Mouse (Mus musculus): ENCODE measurements around the gene Pomp. TPM values are rescaled to one million over a fixed set of nuclear protein-coding genes. Genes with fewer than 3 reads are reported as not detected.

Pomp gene
- polyA plus RNA-seq, 1 experiment from 2014 or later = 465 TPM

DNA sequence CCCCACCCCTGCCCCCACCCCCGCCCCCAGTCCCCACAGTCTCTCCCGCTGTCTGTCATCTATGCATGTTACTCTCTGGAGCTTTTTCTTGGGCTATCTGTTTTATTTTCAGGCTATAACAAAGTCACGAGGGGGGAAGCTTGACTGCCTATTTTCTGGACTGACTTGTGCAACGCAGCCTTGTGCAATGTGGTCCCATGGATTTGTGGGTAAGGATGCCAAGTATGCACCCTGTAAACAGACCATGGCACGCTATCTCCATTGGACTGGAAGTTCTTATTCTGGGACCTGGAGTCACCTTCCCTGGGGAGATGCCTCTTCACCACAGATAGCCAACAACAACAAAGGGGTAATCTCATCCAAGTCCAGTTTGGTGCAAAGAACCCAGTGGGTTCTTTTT lies 51.5 kb downstream of the Pomp start:
- Histone ChIP-seq H3K9me3 (no peaks in the 10 kb centered on the region), H3K9ac (no peak overlapping the region), H3K4me2 (replicated peaks) (no peak overlapping the region), H3K27ac (no peak overlapping the region), H3K36me3 (no peaks in the 10 kb centered on the region), H3K4me3 (no peak overlapping the region), H3K4me1 (peaks cover 10% of the 10 kb centered on the region), H3K27me3 (no peaks in the 10 kb centered on the region)
- ATAC-seq (ENCODE audit: low FRiP score, low read depth) = no peak
- 72% methylated on average over 5 of the region's 5 CpGs for WGBS

DNA sequence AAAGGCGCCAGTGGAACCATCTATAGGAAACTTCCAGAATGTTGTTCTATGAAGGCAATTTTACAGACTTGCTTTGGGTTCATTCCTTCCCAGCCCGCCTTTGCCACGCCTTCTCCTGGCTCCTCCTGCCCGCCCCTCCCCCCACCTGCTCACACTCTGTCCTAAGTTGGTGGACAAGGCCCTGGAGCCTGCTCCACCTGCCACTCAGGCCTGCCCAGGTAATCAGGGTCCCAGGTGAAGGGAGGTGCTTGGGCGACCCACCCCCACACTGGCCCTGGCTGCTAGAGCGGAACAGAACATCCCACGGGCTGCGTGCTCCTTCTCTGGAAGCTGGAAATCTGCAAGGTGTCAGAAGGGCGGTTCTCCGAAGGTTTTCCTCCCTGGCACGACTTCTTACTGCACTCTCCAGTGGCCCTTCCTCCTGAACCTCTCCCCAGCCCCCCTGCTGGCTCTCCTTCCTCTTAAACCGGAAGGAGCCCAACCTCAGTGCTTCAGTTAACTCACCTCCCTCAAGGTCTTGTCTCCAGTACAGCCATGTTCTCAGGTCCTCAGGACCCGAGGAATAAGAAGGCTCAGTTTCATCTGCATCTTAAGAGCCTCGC lies 53.1 kb downstream of the Pomp start:
- peak overlapping the region; percentile 34 for H3K4me2 ChIP-seq (replicated peaks)

DNA sequence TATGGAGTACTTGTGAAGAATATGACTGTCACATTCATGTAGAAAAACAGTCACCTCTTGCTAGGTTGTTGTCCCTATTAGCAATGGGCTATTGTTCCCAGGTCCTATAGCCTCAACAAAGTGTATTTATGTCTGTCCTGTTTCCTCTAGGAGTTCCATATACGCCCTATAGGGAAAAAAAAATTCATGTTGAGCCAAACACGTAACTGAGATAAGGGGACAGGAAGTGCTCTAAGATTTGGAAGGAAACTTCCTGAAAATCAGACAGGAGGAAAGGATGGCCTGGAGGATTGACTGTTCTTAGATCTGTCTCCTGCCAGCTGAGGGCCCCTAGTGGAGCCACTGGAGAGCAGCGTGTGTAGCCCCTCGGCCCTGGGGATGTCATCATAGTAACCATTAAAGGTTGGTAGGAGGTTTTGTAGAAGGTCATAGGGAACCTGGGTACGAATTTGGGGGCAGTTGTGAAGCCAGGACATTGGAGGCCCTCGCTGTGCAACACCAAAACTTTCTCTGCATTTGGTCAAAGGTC lies 54.8 kb downstream of the Pomp start:
- H3K27me3 ChIP-seq = no peaks in the 10 kb centered on the region
- WGBS = 52% methylated on average over 6 of the region's 6 CpGs

More for the DNA sequence above, 53.1 kb downstream of the Pomp start:
- Histone ChIP-seq H3K36me3 (no peaks in the 10 kb centered on the region), H3K9me3 (no peaks in the 10 kb centered on the region), H3K27ac (no peak overlapping the region), H3K4me3 (no peak overlapping the region), H3K4me1 (peaks cover 10% of the 10 kb centered on the region), H3K9ac (no peak overlapping the region; the same call in 1 of the 2 replicates), H3K27me3 (no peaks in the 10 kb centered on the region)
- WGBS = 28% methylated on average over 14 of the region's 14 CpGs
- ATAC-seq (ENCODE audit: low FRiP score, low read depth) = no peak

DNA sequence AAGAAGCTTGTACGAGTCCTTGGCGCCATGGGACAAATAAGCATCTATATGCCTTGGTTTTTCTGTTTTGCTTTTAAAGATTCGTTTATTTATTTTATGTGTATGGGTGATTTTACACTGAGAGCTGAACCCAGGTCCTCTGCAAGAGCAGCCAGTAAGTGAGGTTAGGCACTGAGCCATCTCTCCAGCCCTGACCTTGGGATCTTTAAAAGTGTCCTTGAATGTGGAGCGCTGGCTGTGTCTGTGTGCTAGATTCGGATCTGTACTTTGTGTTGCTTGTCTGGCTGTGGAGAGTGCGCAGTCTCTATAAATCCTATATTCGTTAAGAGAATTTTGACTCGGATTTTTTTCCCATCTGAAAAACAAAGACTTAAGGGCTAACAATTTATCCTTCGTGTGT lies 55.9 kb downstream of the Pomp start:
- Histone ChIP-seq H3K4me2 (replicated peaks) (no peak overlapping the region), H3K9me3 (no peaks in the 10 kb centered on the region), H3K27ac (no peak overlapping the region), H3K9ac (no peak overlapping the region), H3K27me3 (no peaks in the 10 kb centered on the region), H3K4me1 (peaks cover 10% of the 10 kb centered on the region), H3K36me3 (no peaks in the 10 kb centered on the region), H3K4me3 (no peak overlapping the region)
- no peak for ATAC-seq (ENCODE audit: low FRiP score, low read depth)
- 82% methylated on average over 9 of the region's 9 CpGs for WGBS

More for the DNA sequence above, 54.8 kb downstream of the Pomp start:
- Histone ChIP-seq H3K27ac (no peak overlapping the region), H3K9me3 (no peaks in the 10 kb centered on the region), H3K36me3 (no peaks in the 10 kb centered on the region), H3K4me3 (no peak overlapping the region), H3K9ac (no peak overlapping the region), H3K4me2 (replicated peaks) (no peak overlapping the region), H3K4me1 (peaks cover 10% of the 10 kb centered on the region)
- no peak for ATAC-seq (ENCODE audit: low FRiP score, low read depth)

DNA sequence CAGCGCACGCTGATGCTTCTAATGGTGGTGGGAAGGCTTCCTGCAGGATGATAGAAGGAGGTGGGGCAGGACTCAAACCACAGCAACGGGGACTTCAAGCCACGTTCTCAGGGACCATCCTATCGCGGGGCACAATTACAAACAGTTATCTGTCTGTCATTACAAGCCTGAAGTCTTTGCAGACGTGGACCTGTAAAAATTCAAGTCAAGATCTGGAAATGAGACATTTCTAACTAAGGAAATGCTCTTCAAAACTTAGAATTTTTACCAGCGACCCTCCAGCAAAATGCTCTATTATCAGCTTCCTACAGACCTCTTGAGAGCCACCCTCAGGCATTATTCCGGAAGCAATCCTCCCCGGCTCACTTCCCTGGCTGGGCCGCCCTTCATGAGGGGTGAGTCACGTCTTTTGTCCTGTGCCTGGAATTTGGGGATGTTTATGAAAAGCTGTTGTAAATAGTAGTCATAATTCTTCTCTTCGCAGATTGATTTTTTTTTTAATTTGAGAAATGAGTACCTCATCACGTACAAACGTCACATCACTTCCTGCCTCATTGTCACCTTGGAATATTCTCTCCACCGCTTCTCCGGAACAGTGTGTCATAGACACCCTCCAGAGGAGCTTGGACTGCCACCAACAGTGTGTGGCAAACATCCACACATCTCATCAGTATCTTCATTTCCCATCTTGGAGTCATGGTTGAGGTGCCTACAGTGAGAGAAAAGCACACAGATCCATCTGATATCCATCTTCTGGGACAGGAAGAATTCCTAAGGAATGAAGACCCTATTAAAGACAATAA lies 58.0 kb downstream of the Pomp start:
- H3K9me3 ChIP-seq = no peaks in the 10 kb centered on the region
- 77% methylated on average over 17 of the region's 17 CpGs for WGBS
- H3K27ac ChIP-seq = no peak overlapping the region; the same call in 1 of the 2 replicates
- no peak for ATAC-seq (ENCODE audit: low FRiP score, low read depth)
- no peak overlapping the region for H3K4me3 ChIP-seq
- H3K9ac ChIP-seq = no peak overlapping the region
- H3K4me2 ChIP-seq (replicated peaks) = no peak overlapping the region
- H3K36me3 ChIP-seq = no peaks in the 10 kb centered on the region
- no peaks in the 10 kb centered on the region for H3K27me3 ChIP-seq
- H3K4me1 ChIP-seq = peaks cover 6% of the 10 kb centered on the region

DNA sequence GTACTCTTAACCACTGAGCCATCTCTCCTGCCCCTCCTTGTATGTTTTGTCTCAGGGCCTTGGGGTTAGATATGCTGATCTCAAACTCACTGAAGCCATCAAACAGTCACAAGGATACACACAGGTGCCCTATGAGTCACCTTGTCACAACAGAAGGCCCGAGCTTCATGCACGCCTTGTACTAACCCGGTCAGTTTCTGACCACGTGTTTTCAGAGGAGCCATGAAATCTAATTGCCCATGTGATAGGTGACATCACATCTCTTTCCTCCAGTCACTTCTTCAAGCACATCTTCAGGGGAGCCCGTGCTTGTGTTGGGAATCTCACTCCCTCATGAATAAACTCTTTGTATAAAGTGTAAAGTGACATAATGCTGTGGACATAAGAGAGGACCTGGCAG lies 64.4 kb downstream of the Pomp start:
- Histone ChIP-seq H3K4me3 (no peak overlapping the region), H3K4me2 (replicated peaks) (no peak overlapping the region), H3K4me1 (no peaks in the 10 kb centered on the region), H3K36me3 (no peaks in the 10 kb centered on the region), H3K27me3 (no peaks in the 10 kb centered on the region), H3K27ac (no peak overlapping the region), H3K9ac (no peak overlapping the region), H3K9me3 (no peaks in the 10 kb centered on the region)
- no peak for ATAC-seq (ENCODE audit: low FRiP score, low read depth)
- 80% methylated on average over 5 of the region's 5 CpGs for WGBS

Other genes starting within 250 kb of the Pomp start
- 9.5 and 9.6 TPM in 2 replicates for gene Flt1, start 134.4 kb upstream of the Pomp start, polyA plus RNA-seq (2015; fragmentation: Nextera tagmentation; extraction: Ambion mirVana)
- 1.9 and 2.3 TPM in 2 replicates for gene Slc46a3, start 34.4 kb downstream of the Pomp start, polyA plus RNA-seq (2015; fragmentation: Nextera tagmentation; extraction: Ambion mirVana)
- 6.9 and 7.0 TPM in 2 replicates for gene Mtus2, start 96.9 kb downstream of the Pomp start, polyA plus RNA-seq (2015; fragmentation: Nextera tagmentation; extraction: Ambion mirVana)

All from limb, embryonic 13.5 days (tissue).